Mouse (Mus musculus) stomach, postnatal 0 days (tissue): Measurements from ENCODE around the gene Nckap5.

Experiments
- CTCF ChIP-seq: IDR thresholded peaks from 2 replicates; pipeline ENCODE4 v1.5.1; 2016; ENCODE audit warnings: antibody characterized with exemption, low read depth, mild to moderate bottlenecking, moderate library complexity
- EP300 ChIP-seq: optimal IDR thresholded peaks from 2 replicates; pipeline ENCODE3; 2016; ENCODE audit warnings: antibody characterized with exemption

DNA sequence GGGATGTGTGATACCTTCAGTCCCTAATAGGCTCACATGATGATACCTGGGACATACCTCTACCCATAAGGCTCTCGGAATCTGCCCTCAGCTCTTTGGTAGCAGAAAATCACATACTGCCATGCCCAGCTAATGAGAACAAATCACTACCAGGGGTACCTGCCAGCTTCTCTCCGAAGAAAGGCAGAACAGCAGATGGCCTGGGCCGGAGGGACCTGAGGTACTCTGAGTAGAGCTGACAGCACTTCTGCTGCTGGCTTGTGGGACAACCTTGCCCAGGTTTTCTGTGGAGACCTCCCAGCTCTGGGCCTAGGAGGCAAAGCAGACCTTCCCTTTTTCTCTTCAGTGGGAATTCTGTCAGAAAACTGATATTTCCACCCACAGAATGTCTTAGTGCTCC lies 714.6 kb downstream of the Nckap5 start:
- TF ChIP-seq CTCF (no peak), EP300 (no peak)
